Mouse (Mus musculus) gastrocnemius, postnatal 36 days (tissue): ENCODE data around the gene St6galnac5. TPM values are rescaled to one million over a fixed set of nuclear protein-coding genes. Genes with fewer than 3 reads are reported as not detected.

Experiments used
- DNase-seq, 2 experiments: peaks; one replicate each; pipeline ENCODE4 v3.0.0; 2022
- intact Hi-C: fragments of 180-260 bp; cut with DNase I; formaldehyde crosslinking; loops from one replicate; pipeline ENCODE4 v1.15.1; 2025
- total RNA-seq, 2 experiments: library from RNA; stranded (reverse); gene quantifications; 2 replicates each; pipeline ENCODE4 v1.2.3; 2021

St6galnac5 gene
- total RNA-seq, 2 experiments from 2014 or later: 0.05 to 0.12 TPM

- intact Hi-C loops: no loop called here
- DNase-seq: no peak
These were observed 61.7 kb downstream of the St6galnac5 start for GRCm38 (mm10) chr3:152920365-152920764.

- intact Hi-C loops: no loop called here
- no peak for DNase-seq
These were observed 62.9 kb downstream of the St6galnac5 start for GRCm38 (mm10) chr3:152919101-152919500.

- intact Hi-C loops: no loop called here
- no peak for DNase-seq
These were observed 64.5 kb downstream of the St6galnac5 start for GRCm38 (mm10) chr3:152917579-152917978.

GRCm38 (mm10) chr3:152914376-152914775 is 67.7 kb downstream of the St6galnac5 start:
- intact Hi-C loops: no loop called here

GRCm38 (mm10) chr3:152913625-152914024 is 68.4 kb downstream of the St6galnac5 start:
- no peak for DNase-seq
- intact Hi-C loops: no loop called here

More at GRCm38 (mm10) chr3:152914376-152914775, 67.7 kb downstream of the St6galnac5 start:
- DNase-seq: no peak

- intact Hi-C loops: no loop called here
- DNase-seq: no peak
These were observed 68.9 kb downstream of the St6galnac5 start for GRCm38 (mm10) chr3:152913150-152913549.

GRCm38 (mm10) chr3:152912216-152913101 is 69.6 kb downstream of the St6galnac5 start:
- intact Hi-C loops: no loop called here

GRCm38 (mm10) chr3:152911578-152911977 is 70.5 kb downstream of the St6galnac5 start:
- intact Hi-C loops: no loop called here
- no peak for DNase-seq

More at GRCm38 (mm10) chr3:152912216-152913101, 69.6 kb downstream of the St6galnac5 start:
- no peak for DNase-seq

- intact Hi-C loops: no loop called here
- no peak for DNase-seq
These were observed 74.4 kb downstream of the St6galnac5 start for GRCm38 (mm10) chr3:152907683-152908082.

GRCm38 (mm10) chr3:152907087-152907486 is 75.0 kb downstream of the St6galnac5 start:
- intact Hi-C loops: no loop called here
- DNase-seq: no peak

- DNase-seq: no peak
- intact Hi-C loops: no loop called here
These were observed 76.2 kb downstream of the St6galnac5 start for GRCm38 (mm10) chr3:152905800-152906199.

GRCm38 (mm10) chr3:152905026-152905425 is 77.0 kb downstream of the St6galnac5 start:
- intact Hi-C loops: no loop called here
- DNase-seq: no peak

- intact Hi-C loops: no loop called here
- no peak for DNase-seq
These were observed 83.1 kb downstream of the St6galnac5 start for GRCm38 (mm10) chr3:152898906-152899305.

GRCm38 (mm10) chr3:152897196-152897595 is 84.8 kb downstream of the St6galnac5 start:
- no peak for DNase-seq
- intact Hi-C loops: no loop called here

- intact Hi-C loops: no loop called here
These were observed 85.9 kb downstream of the St6galnac5 start for GRCm38 (mm10) chr3:152896111-152896510.

GRCm38 (mm10) chr3:152894935-152895334 is 87.1 kb downstream of the St6galnac5 start:
- intact Hi-C loops: no loop called here
- no peak for DNase-seq

More at GRCm38 (mm10) chr3:152896111-152896510, 85.9 kb downstream of the St6galnac5 start:
- DNase-seq: no peak

GRCm38 (mm10) chr3:152888116-152888515 is 93.9 kb downstream of the St6galnac5 start:
- intact Hi-C loops: no loop called here
- no peak for DNase-seq

GRCm38 (mm10) chr3:152886749-152887148 is 95.3 kb downstream of the St6galnac5 start:
- no peak for DNase-seq
- intact Hi-C loops: no loop called here

GRCm38 (mm10) chr3:152883556-152883955 is 98.5 kb downstream of the St6galnac5 start:
- no peak for DNase-seq
- intact Hi-C loops: no loop called here

GRCm38 (mm10) chr3:152881706-152882105 is 100.3 kb downstream of the St6galnac5 start:
- intact Hi-C loops: no loop called here
- DNase-seq: no peak

GRCm38 (mm10) chr3:152880121-152880835 is 101.8 kb downstream of the St6galnac5 start:
- intact Hi-C loops: no loop called here
- DNase-seq: no peak
